Mouse (Mus musculus) granulocyte monocyte progenitor cell, adult 5-6 weeks (primary cell): ENCODE measurements around the gene Gpank1. TPM values are rescaled to one million over a fixed set of nuclear protein-coding genes. Genes with fewer than 3 reads are reported as not detected.

Experiments used
- total RNA-seq, 2 experiments: library from RNA; stranded (forward) in 1 of 2; stranded (reverse) in 1 of 2; fragments of 200-712, 200-1000 nt in 1 of 2; fragments of >200 nt in 1 of 2; fragmentation: Nextera tagmentation in 1 of 2; gene quantifications; 2 replicates each; pipeline ENCODE4 v1.2.3; 2014 to 2017

Gene Gpank1
- total RNA-seq, 2 experiments from 2014 or later, result 21.2 to 26.9 TPM

Other genes starting within 250 kb of the Gpank1 start
Only the 30 nearest of the 42 such genes appear.
- 129 and 305 TPM in 2 replicates for gene Lsm2, start 139.6 kb upstream of the Gpank1 start, total RNA-seq (2014; fragmentation: Nextera tagmentation)
- 42.0 and 71.6 TPM in 2 replicates for gene Lsm2, start 139.6 kb upstream of the Gpank1 start, total RNA-seq (2017)
- 75.6 and 150 TPM in 2 replicates for gene Vars, start 120.5 kb upstream of the Gpank1 start, total RNA-seq (2014; fragmentation: Nextera tagmentation)
- gene Vars, start 120.5 kb upstream of the Gpank1 start, total RNA-seq (2017), result 174 and 181 TPM in 2 replicates
- 0.11 and 0.19 TPM in 2 replicates for gene Vwa7, start 104.9 kb upstream of the Gpank1 start, total RNA-seq (2014; fragmentation: Nextera tagmentation)
- gene Vwa7, start 104.9 kb upstream of the Gpank1 start, total RNA-seq (2017), result not detected in 2 replicates
- 2.5 TPM in 1 of 2 replicates, not detected in the other for gene Sapcd1, start 93.4 kb upstream of the Gpank1 start, total RNA-seq (2014; fragmentation: Nextera tagmentation)
- gene Sapcd1, start 93.4 kb upstream of the Gpank1 start, total RNA-seq (2017), result 0.90 TPM in 1 of 2 replicates, not detected in the other
- gene Msh5, start 74.7 kb upstream of the Gpank1 start, total RNA-seq (2014; fragmentation: Nextera tagmentation), result 0.19 and 6.8 TPM in 2 replicates
- 0.62 and 3.6 TPM in 2 replicates for gene Msh5, start 74.7 kb upstream of the Gpank1 start, total RNA-seq (2017)
- gene Clic1, start 71.5 kb upstream of the Gpank1 start, total RNA-seq (2014; fragmentation: Nextera tagmentation), result 231 and 245 TPM in 2 replicates
- gene Clic1, start 71.5 kb upstream of the Gpank1 start, total RNA-seq (2017), result 268 and 347 TPM in 2 replicates
- 3.4 TPM in 1 of 2 replicates, not detected in the other for gene Ddah2, start 62.4 kb upstream of the Gpank1 start, total RNA-seq (2014; fragmentation: Nextera tagmentation)
- 0.57 and 3.7 TPM in 2 replicates for gene Ddah2, start 62.4 kb upstream of the Gpank1 start, total RNA-seq (2017)
- gene Ly6g6c, start 56.1 kb upstream of the Gpank1 start, total RNA-seq (2014; fragmentation: Nextera tagmentation), result not detected in 2 replicates
- not detected in 2 replicates for gene Ly6g6c, start 56.1 kb upstream of the Gpank1 start, total RNA-seq (2017)
- not detected in 2 replicates for gene Mpig6b, start 55.3 kb upstream of the Gpank1 start, total RNA-seq (2014; fragmentation: Nextera tagmentation)
- not detected in 2 replicates for gene Mpig6b, start 55.3 kb upstream of the Gpank1 start, total RNA-seq (2017)
- gene Ly6g6e, start 44.6 kb upstream of the Gpank1 start, total RNA-seq (2014; fragmentation: Nextera tagmentation), result not detected in 2 replicates
- not detected in 2 replicates for gene Ly6g6e, start 44.6 kb upstream of the Gpank1 start, total RNA-seq (2017)
- not detected in 2 replicates for gene Ly6g6d, start 43.4 kb upstream of the Gpank1 start, total RNA-seq (2014; fragmentation: Nextera tagmentation)
- gene Ly6g6d, start 43.4 kb upstream of the Gpank1 start, total RNA-seq (2017), result not detected in 2 replicates
- gene Ly6g6f, start 35.8 kb upstream of the Gpank1 start, total RNA-seq (2014; fragmentation: Nextera tagmentation), result not detected in 2 replicates
- gene Ly6g6f, start 35.8 kb upstream of the Gpank1 start, total RNA-seq (2017), result not detected in 2 replicates
- gene Abhd16a, start 32.2 kb upstream of the Gpank1 start, total RNA-seq (2014; fragmentation: Nextera tagmentation), result 26.7 and 33.3 TPM in 2 replicates
- 27.7 and 35.0 TPM in 2 replicates for gene Abhd16a, start 32.2 kb upstream of the Gpank1 start, total RNA-seq (2017)
- gene Ly6g5c, start 13.2 kb upstream of the Gpank1 start, total RNA-seq (2014; fragmentation: Nextera tagmentation), result not detected in 2 replicates
- gene Ly6g5c, start 13.2 kb upstream of the Gpank1 start, total RNA-seq (2017), result not detected in 2 replicates
- 1.6 TPM in 1 of 2 replicates, not detected in the other for gene Ly6g5b, start 6.0 kb upstream of the Gpank1 start, total RNA-seq (2014; fragmentation: Nextera tagmentation)
- 0.56 TPM in 1 of 2 replicates, not detected in the other for gene Ly6g5b, start 6.0 kb upstream of the Gpank1 start, total RNA-seq (2017)
- 289 and 384 TPM in 2 replicates for gene Csnk2b, start 598 bp downstream of the Gpank1 start, total RNA-seq (2014; fragmentation: Nextera tagmentation)
- gene Csnk2b, start 598 bp downstream of the Gpank1 start, total RNA-seq (2017), result 277 and 317 TPM in 2 replicates
- gene D17H6S53E, start 4.9 kb downstream of the Gpank1 start, total RNA-seq (2014; fragmentation: Nextera tagmentation), result 16.3 and 18.4 TPM in 2 replicates
- gene D17H6S53E, start 4.9 kb downstream of the Gpank1 start, total RNA-seq (2017), result 7.9 and 10.7 TPM in 2 replicates
- gene Apom, start 10.6 kb downstream of the Gpank1 start, total RNA-seq (2014; fragmentation: Nextera tagmentation), result not detected in 2 replicates
- gene Apom, start 10.6 kb downstream of the Gpank1 start, total RNA-seq (2017), result 1.2 TPM in 1 of 2 replicates, not detected in the other
- 93.9 and 111 TPM in 2 replicates for gene Bag6, start 13.7 kb downstream of the Gpank1 start, total RNA-seq (2014; fragmentation: Nextera tagmentation)
- 68.8 and 74.0 TPM in 2 replicates for gene Bag6, start 13.7 kb downstream of the Gpank1 start, total RNA-seq (2017)
- 254 and 306 TPM in 2 replicates for gene Prrc2a, start 43.4 kb downstream of the Gpank1 start, total RNA-seq (2014; fragmentation: Nextera tagmentation)
- 43.2 and 67.9 TPM in 2 replicates for gene Prrc2a, start 43.4 kb downstream of the Gpank1 start, total RNA-seq (2017)
- 15.1 and 20.8 TPM in 2 replicates for gene Aif1, start 54.6 kb downstream of the Gpank1 start, total RNA-seq (2014; fragmentation: Nextera tagmentation)
- gene Aif1, start 54.6 kb downstream of the Gpank1 start, total RNA-seq (2017), result 7.8 and 14.3 TPM in 2 replicates
- gene Lst1, start 67.0 kb downstream of the Gpank1 start, total RNA-seq (2014; fragmentation: Nextera tagmentation), result 78.7 and 89.0 TPM in 2 replicates
- 55.5 and 115 TPM in 2 replicates for gene Lst1, start 67.0 kb downstream of the Gpank1 start, total RNA-seq (2017)
- 1.6 TPM in 1 of 2 replicates, not detected in the other for gene Ltb, start 73.0 kb downstream of the Gpank1 start, total RNA-seq (2014; fragmentation: Nextera tagmentation)
- gene Ltb, start 73.0 kb downstream of the Gpank1 start, total RNA-seq (2017), result 0.41 and 0.99 TPM in 2 replicates
- gene Tnf, start 80.6 kb downstream of the Gpank1 start, total RNA-seq (2014; fragmentation: Nextera tagmentation), result 5.9 and 12.2 TPM in 2 replicates
- 13.1 and 15.2 TPM in 2 replicates for gene Tnf, start 80.6 kb downstream of the Gpank1 start, total RNA-seq (2017)
- gene Lta, start 83.9 kb downstream of the Gpank1 start, total RNA-seq (2014; fragmentation: Nextera tagmentation), result not detected in 2 replicates
- not detected in 2 replicates for gene Lta, start 83.9 kb downstream of the Gpank1 start, total RNA-seq (2017)
- gene Gm16181, start 99.4 kb downstream of the Gpank1 start, total RNA-seq (2014; fragmentation: Nextera tagmentation), result not detected in 2 replicates
- 0.82 TPM in 1 of 2 replicates, not detected in the other for gene Gm16181, start 99.4 kb downstream of the Gpank1 start, total RNA-seq (2017)
- gene Atp6v1g2, start 112.2 kb downstream of the Gpank1 start, total RNA-seq (2014; fragmentation: Nextera tagmentation), result 10.0 and 11.7 TPM in 2 replicates
- 2.0 and 3.9 TPM in 2 replicates for gene Atp6v1g2, start 112.2 kb downstream of the Gpank1 start, total RNA-seq (2017)
- 4.5 and 5.2 TPM in 2 replicates for gene Nfkbil1, start 114.3 kb downstream of the Gpank1 start, total RNA-seq (2014; fragmentation: Nextera tagmentation)
- 5.3 and 5.9 TPM in 2 replicates for gene Nfkbil1, start 114.3 kb downstream of the Gpank1 start, total RNA-seq (2017)
- gene Ddx39b, start 120.3 kb downstream of the Gpank1 start, total RNA-seq (2014; fragmentation: Nextera tagmentation), result 411 and 417 TPM in 2 replicates
- 175 and 187 TPM in 2 replicates for gene Ddx39b, start 120.3 kb downstream of the Gpank1 start, total RNA-seq (2017)
- 275 and 369 TPM in 2 replicates for gene H2-D1, start 141.3 kb downstream of the Gpank1 start, total RNA-seq (2014; fragmentation: Nextera tagmentation)
- gene H2-D1, start 141.3 kb downstream of the Gpank1 start, total RNA-seq (2017), result 399 and 416 TPM in 2 replicates